Mouse (Mus musculus) v-Abl transformed pro-B cells (cell line): ENCODE measurements around the gene Psmd4.
"Not testable (repeated sequence)": the region's sequence is repeated elsewhere in the genome, so short reads cannot be mapped to it uniquely, and the experiment has no call there.

Experiments used
- in situ Hi-C, 2 experiments: fragments of 400-800 bp; cut with MboI; formaldehyde crosslinking; loops; one replicate each; pipeline ENCODE4 v1.15.1; 2025; ENCODE audit not compliant: unreplicated experiment in 2 of 2

Psmd4 gene

GRCm38 (mm10) chr3:95042166-95042837 is at the start of gene Psmd4:
Gene Psmd4, minus strand, starts transcription at chr3:95042614.
- in situ Hi-C loops: no loop called here

- in situ Hi-C loops: no loop called here
These were observed 45.7 kb upstream of the Psmd4 start for GRCm38 (mm10) chr3:95088071-95088470.

- in situ Hi-C loops: no loop called here
These were observed 29.2 kb upstream of the Psmd4 start for GRCm38 (mm10) chr3:95071606-95072005.

- in situ Hi-C loops: no loop called here
These were observed 24.2 kb upstream of the Psmd4 start for GRCm38 (mm10) chr3:95066570-95066969.

- in situ Hi-C loops: no loop called here
These were observed 23.7 kb upstream of the Psmd4 start for GRCm38 (mm10) chr3:95066095-95066494.

- in situ Hi-C loops: no loop called here
These were observed 23.1 kb upstream of the Psmd4 start for GRCm38 (mm10) chr3:95065553-95065952.

GRCm38 (mm10) chr3:95063741-95064140 is 21.3 kb upstream of the Psmd4 start:
- in situ Hi-C loops: loop anchor here in 1 of 2 experiments (5.0 kb wide), 1 partner anchor 199 kb away; no protein-coding TSS in a partner anchor

GRCm38 (mm10) chr3:95058078-95058477 is 15.7 kb upstream of the Psmd4 start:
- in situ Hi-C loops: loop anchor here (5.0 to 10.0 kb wide), 3 partner anchors 89 to 693 kb away; partner anchors contain the start of gene C2cd4d (in 1 of the 2)

- in situ Hi-C loops: loop anchor here (5.0 to 10.0 kb wide), 3 partner anchors 91 to 691 kb away; partner anchors contain the start of gene C2cd4d (in 1 of the 2)
These were observed 13.9 kb upstream of the Psmd4 start for GRCm38 (mm10) chr3:95056275-95056674.

- in situ Hi-C loops: loop anchor here (5.0 to 10.0 kb wide), 3 partner anchors 93 to 690 kb away; partner anchors contain the start of gene C2cd4d (in 1 of the 2)
These were observed 12.3 kb upstream of the Psmd4 start for GRCm38 (mm10) chr3:95054481-95055260.

- in situ Hi-C loops: loop anchor here (10.0 kb wide), 2 partner anchors 101 to 689 kb away; partner anchors contain the start of gene C2cd4d (in 1 of the 2)
These were observed 11.3 kb upstream of the Psmd4 start for GRCm38 (mm10) chr3:95053701-95054100.

GRCm38 (mm10) chr3:95052959-95053358 is 10.5 kb upstream of the Psmd4 start:
- in situ Hi-C loops: loop anchor here (10.0 kb wide), 2 partner anchors 102 to 688 kb away; partner anchors contain the start of gene C2cd4d (in 1 of the 2)

- in situ Hi-C loops: no loop called here
These were observed 5.5 kb upstream of the Psmd4 start for GRCm38 (mm10) chr3:95047914-95048313.

- in situ Hi-C loops: no loop called here
These were observed 4.1 kb upstream of the Psmd4 start for GRCm38 (mm10) chr3:95046462-95047057.

GRCm38 (mm10) chr3:95043251-95043650 is 837 bp upstream of the Psmd4 start:
- in situ Hi-C loops: no loop called here

GRCm38 (mm10) chr3:95042838-95043229 is 420 bp upstream of the Psmd4 start:
- in situ Hi-C loops: no loop called here

- in situ Hi-C loops: no loop called here
These were observed 789 bp downstream of the Psmd4 start for GRCm38 (mm10) chr3:95041625-95042024.

- in situ Hi-C loops: no loop called here
These were observed 12.5 kb downstream of the Psmd4 start for GRCm38 (mm10) chr3:95029953-95030352.

GRCm38 (mm10) chr3:95029291-95029827 is 13.1 kb downstream of the Psmd4 start:
- in situ Hi-C loops: not testable (repeated sequence)

GRCm38 (mm10) chr3:95028603-95029002 is 13.8 kb downstream of the Psmd4 start:
- in situ Hi-C loops: no loop called here

GRCm38 (mm10) chr3:95027701-95028100 is 14.7 kb downstream of the Psmd4 start:
- in situ Hi-C loops: no loop called here
